Comparison of ENCODE assay signal across 19 mouse cellular contexts in the genomic region with DNA sequence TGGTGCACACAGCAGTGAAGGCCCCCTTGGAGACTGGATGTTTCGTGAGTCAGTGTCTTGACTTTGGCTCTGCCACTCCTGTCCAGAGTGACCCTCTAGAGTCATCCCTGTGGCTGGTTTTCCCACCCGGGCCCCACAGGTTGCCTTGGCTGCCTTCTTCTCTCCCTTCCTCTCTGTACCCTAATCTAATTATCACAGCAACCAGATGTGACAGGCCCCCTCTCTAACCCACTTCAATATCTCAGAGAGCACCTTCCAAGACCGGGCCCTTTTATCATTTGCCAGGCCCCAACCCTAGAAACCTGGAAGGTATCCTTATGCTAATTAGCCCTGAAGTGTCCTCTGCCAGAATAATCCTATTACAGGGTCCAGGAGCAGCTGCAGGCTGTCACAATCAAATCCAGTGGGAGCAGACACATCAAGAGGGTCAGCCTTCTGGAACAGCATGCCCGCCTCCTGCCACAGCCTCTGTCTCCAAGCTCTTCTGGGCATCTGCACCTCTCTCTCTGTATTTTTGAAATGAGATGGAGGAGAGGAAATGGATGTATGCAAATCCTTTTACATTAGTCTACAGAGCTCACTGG.
A peak's percentile ranks its signal among the peaks of the same experiment; 100 is the strongest.
DNase-seq lines count a peak whose midpoint lies in the region; ATAC-seq lines count a peak whose summit lies in the region.
"Had no signal": no experiment of that assay in that cellular context is flagged by ENCODE, and none has a peak within 500 bp of the region (broad histone marks: within the 10 kb centered on the region; RNA-seq: fewer than 3 reads in every experiment).

No protein-coding gene starts in this region.

- no peaks in the 10 kb centered on the region for H3K4me1 ChIP-seq in hindbrain, embryonic 16.5 days (ENCODE audit: control insufficient read depth, insufficient read depth, low read depth, low read length)
- H3K4me1 ChIP-seq in midbrain, embryonic 15.5 days: peaks cover 3% of the 10 kb centered on the region; the same call in 1 of the 2 replicates
- no peaks in the 10 kb centered on the region for H3K4me1 ChIP-seq in liver, embryonic 12.5 days
- H3K4me1 ChIP-seq: embryonic facial prominence, embryonic 10.5 days; forebrain, embryonic 13.5 days; neural tube, embryonic 12.5 days had no signal

- WGBS in hindbrain, embryonic 16.5 days: 48% methylated on average over 4 of the region's 4 CpGs
- 23% methylated on average over 4 of the region's 4 CpGs for WGBS in midbrain, embryonic 15.5 days
- WGBS in liver, embryonic 12.5 days (ENCODE audit: insufficient replicate concordance): 47% methylated on average over 4 of the region's 4 CpGs

- no peak overlapping the region for H3K4me3 ChIP-seq in hindbrain, embryonic 16.5 days (ENCODE audit: low read length)
- H3K4me3 ChIP-seq in midbrain, embryonic 15.5 days: no peak overlapping the region
- no peak overlapping the region for H3K4me3 ChIP-seq in liver, embryonic 12.5 days
- H3K4me3 ChIP-seq: embryonic facial prominence, embryonic 10.5 days; forebrain, embryonic 13.5 days; neural tube, embryonic 12.5 days had no signal

- H3K36me3 ChIP-seq in hindbrain, embryonic 16.5 days (ENCODE audit: control insufficient read depth, insufficient read depth, low read length): no peaks in the 10 kb centered on the region
- H3K36me3 ChIP-seq in midbrain, embryonic 15.5 days (replicated peaks): no peaks in the 10 kb centered on the region
- no peaks in the 10 kb centered on the region for H3K36me3 ChIP-seq in liver, embryonic 12.5 days
- H3K36me3 ChIP-seq: embryonic facial prominence, embryonic 10.5 days; G1E; neural tube, embryonic 12.5 days had no signal

- no peak overlapping the region for H3K9ac ChIP-seq in hindbrain, embryonic 16.5 days (ENCODE audit: low read depth, low read length)
- H3K9ac ChIP-seq in midbrain, embryonic 15.5 days: no peak overlapping the region
- H3K9ac ChIP-seq in liver, embryonic 12.5 days: no peak overlapping the region
- H3K9ac ChIP-seq: forebrain, embryonic 13.5 days; neural tube, embryonic 12.5 days had no signal

- intact Hi-C loops in left cerebral cortex, postnatal 4 days (cut with DNase I): no loop called here

- DNase-seq in left cerebral cortex, postnatal 4 days: peak; percentile 75
- DNase-seq in left cerebral cortex, adult 11 months (ENCODE audit: low spot score): no peak
- DNase-seq in natural killer cell, adult 2 months (ENCODE audit: low spot score in 2 of 2): no peak
- DNase-seq: adrenal gland, postnatal 36 days; cerebellum, adult 8-10 months; gastrocnemius, postnatal 10 days; heart, postnatal 14 days; kidney, adult 9 months; right cerebral cortex, postnatal 25 days; thymus, postnatal 36 days had no signal

- no peak overlapping the region for H3K27ac ChIP-seq in hindbrain, embryonic 16.5 days (ENCODE audit: low read depth, low read length)
- no peak overlapping the region for H3K27ac ChIP-seq in midbrain, embryonic 15.5 days
- no peak overlapping the region for H3K27ac ChIP-seq in liver, embryonic 12.5 days
- H3K27ac ChIP-seq: embryonic facial prominence, embryonic 10.5 days; forebrain, embryonic 13.5 days; neural tube, embryonic 12.5 days had no signal

- H3K9me3 ChIP-seq in hindbrain, embryonic 16.5 days (ENCODE audit: control insufficient read depth, low read length): no peaks in the 10 kb centered on the region
- H3K9me3 ChIP-seq in midbrain, embryonic 15.5 days: no peaks in the 10 kb centered on the region
- no peaks in the 10 kb centered on the region for H3K9me3 ChIP-seq in liver, embryonic 12.5 days (replicated peaks)
- H3K9me3 ChIP-seq: embryonic facial prominence, embryonic 10.5 days; forebrain, embryonic 13.5 days; neural tube, embryonic 12.5 days had no signal

- H3K4me2 ChIP-seq in hindbrain, embryonic 16.5 days (ENCODE audit: low read length): no peak overlapping the region
- H3K4me2 ChIP-seq in midbrain, embryonic 15.5 days: no peak overlapping the region
- no peak overlapping the region for H3K4me2 ChIP-seq in liver, embryonic 12.5 days
- H3K4me2 ChIP-seq: forebrain, embryonic 13.5 days; neural tube, embryonic 12.5 days had no signal

- ATAC-seq in hindbrain, embryonic 16.5 days: peak; percentile 91
- ATAC-seq in midbrain, embryonic 15.5 days (replicated peaks): peak; percentile 83
- ATAC-seq in liver, embryonic 12.5 days: no peak
- no peak for ATAC-seq in granulocyte monocyte progenitor cell, adult 5-6 weeks (replicated peaks; ENCODE audit: poor library complexity, severe bottlenecking)
- ATAC-seq: forebrain, embryonic 13.5 days; lung, postnatal 0 days had no signal

- no peaks in the 10 kb centered on the region for H3K27me3 ChIP-seq in hindbrain, embryonic 16.5 days (replicated peaks; ENCODE audit: control insufficient read depth, insufficient read depth, low read length)
- H3K27me3 ChIP-seq in midbrain, embryonic 15.5 days (replicated peaks): no peaks in the 10 kb centered on the region
- H3K27me3 ChIP-seq in liver, embryonic 12.5 days (replicated peaks): no peaks in the 10 kb centered on the region
- H3K27me3 ChIP-seq: forebrain, embryonic 13.5 days; neural tube, embryonic 12.5 days had no signal

Comparison
In these comparisons a context has a peak if more than half of its experiments do, and no peak if none do; other contexts are left out.
1. ATAC-seq: peak in hindbrain, embryonic 16.5 days (single experiment) and midbrain, embryonic 15.5 days (single experiment); none in liver, embryonic 12.5 days (single experiment) and granulocyte monocyte progenitor cell, adult 5-6 weeks (single experiment).